Mouse (Mus musculus) neutrophil, adult 5-6 weeks (primary cell): ENCODE results near the gene Slc10a3. TPM values are rescaled to one million over a fixed set of nuclear protein-coding genes. Genes with fewer than 3 reads are reported as not detected.

Experiments
- total RNA-seq: library from RNA; stranded (forward); fragments of 200-1000 nt; gene quantifications from 2 replicates; pipeline ENCODE4 v1.2.3, GENCODE M21; 2017

Gene Slc10a3
- total RNA-seq, 1 experiment from 2014 or later: 12.9 TPM

Other genes with a start within 250 kb of the Slc10a3 start
- gene Opn1mw, start 245.9 kb downstream of the Slc10a3 start, total RNA-seq: not detected in 2 replicates
- 27.6 and 28.6 TPM in 2 replicates for gene Mecp2, start 238.0 kb downstream of the Slc10a3 start, total RNA-seq
- gene Tex28, start 205.5 kb downstream of the Slc10a3 start, total RNA-seq: not detected in 2 replicates
- gene Tktl1, start 196.1 kb downstream of the Slc10a3 start, total RNA-seq: 0.35 and 0.49 TPM in 2 replicates
- 1,056 and 1,114 TPM in 2 replicates for gene Flna, start 123.5 kb downstream of the Slc10a3 start, total RNA-seq
- 61.5 and 63.0 TPM in 2 replicates for gene Emd, start 118.7 kb downstream of the Slc10a3 start, total RNA-seq
- 816 and 927 TPM in 2 replicates for gene Rpl10, start 102.5 kb downstream of the Slc10a3 start, total RNA-seq
- gene Taz, start 91.4 kb downstream of the Slc10a3 start, total RNA-seq: 124 and 125 TPM in 2 replicates
- 31.2 and 32.5 TPM in 2 replicates for gene Dnase1l1, start 91.0 kb downstream of the Slc10a3 start, total RNA-seq
- 400 and 416 TPM in 2 replicates for gene Atp6ap1, start 76.3 kb downstream of the Slc10a3 start, total RNA-seq
- gene Gdi1, start 68.4 kb downstream of the Slc10a3 start, total RNA-seq: 256 and 284 TPM in 2 replicates
- 85.7 and 97.0 TPM in 2 replicates for gene Fam50a, start 60.3 kb downstream of the Slc10a3 start, total RNA-seq
- 2.9 and 3.4 TPM in 2 replicates for gene Plxna3, start 44.3 kb downstream of the Slc10a3 start, total RNA-seq
- 3.6 and 4.5 TPM in 2 replicates for gene Lage3, start 19.7 kb downstream of the Slc10a3 start, total RNA-seq
- gene Ubl4a, start 131 bp downstream of the Slc10a3 start, total RNA-seq: 7.8 and 7.9 TPM in 2 replicates
- 22.6 and 27.9 TPM in 2 replicates for gene Fam3a, start 19.9 kb upstream of the Slc10a3 start, total RNA-seq
- gene Ikbkg, start 19.9 kb upstream of the Slc10a3 start, total RNA-seq: 48.4 and 59.4 TPM in 2 replicates
- gene G6pdx, start 55.8 kb upstream of the Slc10a3 start, total RNA-seq: 95.0 and 103 TPM in 2 replicates
- gene Gm6880, start 108.0 kb upstream of the Slc10a3 start, total RNA-seq: not detected in 2 replicates
- gene Olfr1326-ps1, start 201.5 kb upstream of the Slc10a3 start, total RNA-seq: not detected in 2 replicates
- not detected in 2 replicates for gene Olfr1325, start 219.3 kb upstream of the Slc10a3 start, total RNA-seq